Mouse (Mus musculus) retina, postnatal 7 days (tissue): Measurements from ENCODE around the gene Fam228b.
"Not testable (repeated sequence)": the region's sequence is repeated elsewhere in the genome, so short reads cannot be mapped to it uniquely, and the experiment has no call there.

ENCODE experiments used
- DNase-seq: peaks from one replicate; pipeline ENCODE4 v3.0.0-alpha.2; 2012; ENCODE audit warnings: low read depth, low spot score

Fam228b gene

DNA sequence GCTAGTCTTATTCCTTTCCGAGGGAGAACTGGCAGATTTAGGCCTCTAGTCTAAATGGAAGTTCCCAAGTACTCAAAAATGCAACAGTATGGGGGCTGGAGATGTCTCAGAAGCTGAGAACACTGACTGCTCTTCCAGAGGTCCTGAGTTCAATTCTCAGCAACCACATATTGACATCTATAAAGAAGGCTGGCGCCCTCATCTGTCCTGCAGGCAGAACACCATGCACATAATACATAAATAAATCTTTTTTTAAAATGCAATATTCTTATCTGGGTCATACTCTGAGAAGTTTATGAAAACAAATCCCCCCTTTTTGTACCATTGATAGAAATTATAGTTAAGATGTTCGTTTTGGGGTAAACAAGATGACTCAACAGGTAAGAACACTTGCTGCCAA is 26.9 kb downstream of the Fam228b start:
- no peak for DNase-seq

DNA sequence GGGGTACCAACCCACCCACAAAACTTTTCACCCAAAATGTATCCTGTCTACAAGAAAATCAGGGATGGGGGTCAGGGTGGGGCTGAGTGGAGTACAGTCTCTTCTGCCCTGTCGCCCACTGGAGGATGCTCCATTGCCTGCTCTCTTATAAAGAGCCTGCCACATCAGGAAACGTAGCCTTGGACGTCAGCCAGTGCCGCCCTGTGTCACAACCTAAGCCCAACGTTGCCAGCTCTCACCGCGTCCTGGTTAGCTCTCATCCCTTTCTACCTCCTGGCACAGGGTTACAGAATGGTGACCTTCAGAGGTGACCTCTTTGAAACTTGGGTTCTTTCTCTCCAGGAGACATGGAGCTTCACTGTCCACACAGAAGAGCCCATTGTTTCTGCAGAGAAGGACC is 28.2 kb downstream of the Fam228b start:
- no peak for DNase-seq

DNA sequence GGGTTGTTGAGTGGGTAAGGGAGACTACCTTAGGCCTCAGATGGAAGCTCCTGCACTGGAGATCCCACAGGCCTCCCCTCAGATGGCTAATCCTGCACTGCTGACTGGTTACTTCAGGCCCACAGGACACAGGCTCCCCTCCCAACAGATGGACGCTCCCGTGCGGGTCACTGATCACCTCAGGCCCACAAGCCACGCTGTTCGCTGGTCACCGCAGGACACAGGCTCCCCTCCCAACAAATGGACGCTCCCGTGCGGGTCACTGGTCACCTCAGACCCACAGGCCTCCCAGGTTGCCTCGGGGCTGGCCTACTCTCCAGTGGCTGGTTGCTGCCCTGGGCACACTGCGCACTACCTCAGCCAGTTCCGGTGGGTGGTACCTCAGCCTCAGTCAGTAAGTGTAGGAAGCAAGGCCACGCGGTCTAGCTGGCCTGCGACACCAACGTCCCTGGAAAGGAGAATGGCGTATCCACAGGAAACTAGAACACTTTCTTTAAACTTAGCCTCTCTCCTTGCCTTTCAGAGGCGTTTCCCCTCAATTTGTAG is 31.0 kb downstream of the Fam228b start, which contains the start of gene Fam228a:
TSS of gene Fam228a (minus strand) at position 400 of the 546 bp plus-strand sequence.
- DNase-seq = no peak

DNA sequence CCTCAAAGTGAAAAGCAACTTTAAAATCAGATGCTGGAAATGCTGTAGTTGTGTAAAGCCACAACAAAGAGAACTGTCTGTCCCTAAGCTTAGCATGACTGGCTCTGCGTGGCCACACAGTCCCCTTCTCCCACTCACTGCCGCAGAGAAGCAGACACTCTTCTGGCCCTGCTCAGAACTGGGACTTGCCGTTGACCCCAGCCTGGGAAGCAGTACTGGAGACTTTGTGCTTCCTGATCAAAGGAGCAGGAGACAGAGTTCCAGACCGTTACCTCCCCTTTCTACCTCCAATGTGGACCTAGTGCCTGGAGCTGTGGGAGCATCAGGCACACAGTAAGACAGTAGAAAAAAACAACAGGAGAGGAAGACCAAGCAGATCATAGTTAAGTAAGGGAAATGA is 36.7 kb downstream of the Fam228b start:
- DNase-seq = no peak

DNA sequence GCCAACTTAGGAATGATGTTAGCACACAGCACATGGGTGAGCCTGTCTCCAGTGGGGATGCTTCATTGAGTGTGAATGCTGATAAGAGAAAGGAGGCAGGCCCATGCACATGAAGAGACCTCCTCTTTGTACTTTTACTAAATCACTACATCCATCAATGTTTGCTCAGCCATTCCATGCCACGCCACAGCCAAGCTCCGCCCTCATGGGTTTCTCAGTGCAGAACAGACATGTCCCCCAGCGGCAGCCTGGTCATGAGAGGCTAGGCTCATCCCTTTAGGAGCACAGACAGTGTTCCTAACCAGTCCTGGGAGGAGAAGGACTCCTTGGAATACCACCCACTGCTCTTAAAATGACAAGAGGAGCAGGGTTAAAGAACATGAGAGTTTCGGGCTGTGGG is 37.4 kb downstream of the Fam228b start:
- DNase-seq = no peak

DNA sequence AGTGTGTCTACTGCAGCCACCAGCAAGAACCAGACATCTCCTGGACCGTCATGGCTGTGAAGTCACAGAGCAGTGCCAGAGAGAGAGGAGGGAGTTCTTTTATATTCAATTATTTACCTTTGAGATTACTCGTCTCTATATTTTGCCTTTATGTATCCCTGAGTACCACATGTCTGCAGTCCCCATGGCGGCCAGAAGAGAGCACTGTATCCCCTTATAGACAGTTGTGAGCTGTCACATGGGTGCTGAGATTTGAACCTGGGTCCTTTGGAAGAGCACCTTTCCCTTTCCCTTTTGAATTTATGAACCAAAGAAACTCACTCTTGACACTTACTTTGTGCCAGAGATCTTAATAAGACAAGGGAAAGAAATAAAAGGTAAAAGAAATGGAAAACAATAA is 39.9 kb downstream of the Fam228b start:
- DNase-seq = no peak

DNA sequence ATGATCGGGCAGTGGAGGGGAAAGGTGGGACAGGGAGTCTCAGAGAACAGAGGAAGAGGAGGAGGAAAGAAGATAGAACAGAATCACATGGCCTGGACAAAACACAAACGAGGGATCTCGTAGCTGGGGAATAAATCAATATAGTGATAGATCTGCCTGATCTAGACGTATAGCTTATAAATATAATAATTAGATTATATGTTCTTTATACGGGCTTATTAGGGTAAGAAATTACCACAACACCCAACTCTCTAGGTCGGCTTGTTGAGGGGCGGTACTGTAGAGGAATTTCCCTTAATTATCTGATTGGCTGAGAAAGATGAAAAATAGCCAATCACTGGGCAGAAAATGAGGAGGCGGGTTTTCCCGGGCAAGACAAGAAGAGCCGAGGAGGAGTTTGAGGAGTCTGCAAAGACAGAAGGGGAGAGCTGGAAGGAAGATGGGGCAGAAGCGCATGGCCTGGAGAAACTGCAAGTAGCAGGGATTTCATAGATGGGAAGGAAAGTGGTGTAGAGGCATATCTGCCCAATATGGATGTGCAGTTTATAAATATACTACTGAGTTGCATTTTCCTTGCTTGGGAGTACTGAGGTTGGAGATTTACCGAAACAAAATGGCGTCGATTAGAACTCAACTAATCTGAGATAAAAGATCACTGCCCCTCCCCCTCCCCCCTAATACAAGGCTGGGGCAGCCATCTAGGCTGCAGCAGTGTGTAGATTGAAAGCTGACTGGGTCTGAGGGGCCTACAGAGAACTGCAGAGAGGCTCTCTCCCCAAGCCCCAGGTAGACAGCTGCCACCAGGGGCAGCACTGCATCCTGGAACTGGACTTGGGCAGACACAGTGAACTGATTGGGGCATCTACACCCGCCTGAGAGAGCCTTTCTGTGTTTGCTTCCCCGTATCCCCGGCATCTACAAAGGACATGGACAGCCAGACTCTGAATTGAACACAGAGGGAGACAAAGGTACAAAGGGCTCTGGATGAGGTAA is 49.0 kb downstream of the Fam228b start:
- DNase-seq = no peak

DNA sequence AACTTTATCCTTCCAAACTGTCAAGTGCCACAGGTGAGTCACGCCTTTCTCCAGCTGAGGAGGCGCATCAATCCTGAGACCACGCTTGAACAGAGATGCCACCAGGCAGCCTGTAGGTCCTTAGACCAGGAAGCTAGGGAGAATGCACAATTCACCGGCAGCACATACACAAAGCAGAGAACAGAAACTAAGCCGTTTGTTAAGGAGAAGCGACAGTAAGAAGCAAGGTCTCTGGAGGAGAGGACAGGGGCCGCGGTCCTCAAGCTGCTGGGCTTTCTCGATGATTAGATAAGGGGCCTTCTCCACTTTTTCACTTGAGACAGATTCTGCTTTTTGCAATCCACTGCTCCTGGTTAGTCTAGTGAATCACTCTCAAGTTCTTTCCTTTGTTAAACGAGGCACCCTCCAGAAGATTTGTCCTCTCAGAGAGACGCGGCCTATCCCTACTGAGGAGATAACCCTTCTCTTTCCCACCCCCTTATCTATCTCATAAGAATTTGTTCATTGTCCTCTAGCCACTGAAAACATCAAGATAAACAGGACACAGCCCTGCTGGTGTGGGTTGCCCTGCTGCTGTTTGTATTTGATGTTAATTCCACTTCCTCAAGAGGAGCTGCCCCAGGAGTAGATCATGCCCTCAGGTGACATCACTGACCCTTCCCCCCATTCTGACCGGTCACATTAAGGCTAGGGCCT is 49.9 kb downstream of the Fam228b start:
- no peak for DNase-seq

DNA sequence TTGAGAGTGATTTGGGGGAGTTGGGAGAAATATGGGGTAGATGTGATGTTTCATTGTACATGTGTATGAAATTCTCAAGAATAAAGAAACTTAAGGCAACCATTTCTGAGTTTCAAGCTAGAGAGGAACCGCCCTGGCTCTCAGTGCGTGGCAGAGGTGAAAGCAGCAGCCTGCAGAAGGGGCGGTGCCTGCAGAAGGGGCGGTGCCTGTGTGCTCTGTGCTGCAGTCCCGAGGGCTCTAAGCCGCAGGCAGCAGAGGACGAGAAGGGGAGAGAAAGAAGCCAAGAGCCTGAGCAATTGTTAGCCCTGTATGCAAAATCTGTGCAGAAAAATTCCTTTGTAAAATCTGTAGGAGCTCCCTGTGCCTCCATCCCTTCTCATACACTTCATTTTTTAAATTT is 51.6 kb downstream of the Fam228b start:
- DNase-seq = no peak

DNA sequence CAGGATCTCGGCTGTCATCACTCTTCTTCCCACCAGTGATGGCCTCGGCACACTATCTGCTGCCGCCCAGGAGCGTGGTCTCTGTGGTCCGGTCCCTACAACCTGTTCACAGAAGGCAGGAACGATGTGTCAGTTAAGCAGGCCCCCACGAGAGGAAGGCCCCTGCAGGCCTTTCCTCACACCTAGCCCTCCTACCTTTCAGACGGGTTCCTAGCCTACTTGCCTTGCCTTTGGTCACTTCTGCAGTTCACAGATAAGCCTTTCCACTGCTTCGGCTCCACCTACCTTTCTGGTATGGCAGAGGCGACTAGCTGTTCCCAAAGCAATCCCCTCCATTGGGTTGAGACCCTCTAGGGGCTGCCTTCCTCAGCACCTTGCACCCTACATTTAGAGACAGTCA is 53.5 kb downstream of the Fam228b start:
- no peak for DNase-seq

DNA sequence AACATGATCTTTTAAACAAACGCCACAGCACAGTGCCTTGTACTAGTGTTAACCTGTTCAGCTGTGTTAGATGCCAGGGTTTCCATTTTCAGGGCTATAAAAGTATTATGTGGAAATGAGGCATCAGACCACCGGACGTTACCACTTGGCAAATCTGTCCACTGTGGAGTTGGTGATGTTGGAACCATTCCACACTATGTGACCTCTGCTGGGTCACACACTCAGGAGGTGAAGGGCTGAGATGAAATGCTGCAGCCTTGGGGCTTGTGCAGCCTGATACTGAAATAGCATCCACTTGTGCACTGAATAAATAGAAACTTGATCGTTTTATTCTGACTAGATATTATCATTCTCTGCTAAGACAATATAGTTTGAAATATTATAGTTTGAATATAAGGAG is 55.7 kb downstream of the Fam228b start:
- DNase-seq = no peak

DNA sequence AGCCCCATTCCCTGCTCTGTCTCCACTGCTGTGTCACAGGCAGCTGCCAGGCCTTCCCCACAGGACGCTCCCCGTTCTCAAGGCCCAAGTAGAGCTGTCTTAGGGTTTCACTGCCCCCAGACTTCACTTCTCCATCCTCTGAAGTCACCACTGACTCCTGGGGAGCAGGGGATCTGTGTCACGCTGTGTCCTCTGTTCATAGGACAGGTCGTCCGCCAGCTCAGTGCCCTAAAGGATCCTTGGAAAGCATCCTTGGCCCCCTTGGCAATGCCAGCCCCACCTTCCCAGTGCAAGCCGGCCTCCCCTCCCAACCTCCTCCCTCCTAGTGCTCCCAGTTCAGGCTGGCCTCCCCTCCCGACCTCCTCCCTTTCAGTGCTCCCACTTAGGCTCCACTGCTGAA is 59.1 kb downstream of the Fam228b start:
- DNase-seq = no peak

DNA sequence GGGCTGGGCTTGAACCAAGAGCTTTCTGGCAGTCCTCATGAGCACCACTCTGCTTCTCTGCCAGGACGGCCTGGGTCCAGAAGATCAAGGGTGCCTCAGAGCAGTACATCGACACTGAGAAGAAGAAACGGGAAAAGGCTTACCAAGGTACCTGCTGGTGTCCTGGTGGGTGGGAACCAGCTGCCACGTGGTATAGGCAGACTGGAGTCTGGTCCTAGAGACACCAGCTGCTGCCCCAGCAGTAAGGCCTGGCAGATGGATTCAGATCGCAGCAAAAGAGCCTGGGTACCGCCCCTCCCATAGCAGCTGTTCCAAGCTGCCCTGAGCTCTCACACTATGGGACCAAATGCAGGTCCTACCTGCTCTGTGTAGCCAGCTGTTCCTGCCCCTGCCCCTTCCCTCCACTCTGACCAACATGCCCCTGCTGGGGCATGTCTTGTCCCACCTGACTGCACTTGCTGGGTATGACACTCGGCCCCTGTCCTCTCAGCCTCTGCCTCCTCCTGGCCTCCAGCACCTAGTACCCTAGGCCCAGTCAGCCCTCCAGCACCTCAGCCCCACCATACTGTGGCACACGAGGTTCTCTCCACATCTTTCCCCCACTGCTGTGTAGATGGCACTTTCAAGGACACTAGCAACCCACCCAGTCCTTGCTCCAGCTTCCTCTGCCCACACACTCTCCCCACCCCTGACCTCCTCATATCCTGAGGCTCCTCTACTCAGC is 60.0 kb downstream of the Fam228b start:
- no peak for DNase-seq

DNA sequence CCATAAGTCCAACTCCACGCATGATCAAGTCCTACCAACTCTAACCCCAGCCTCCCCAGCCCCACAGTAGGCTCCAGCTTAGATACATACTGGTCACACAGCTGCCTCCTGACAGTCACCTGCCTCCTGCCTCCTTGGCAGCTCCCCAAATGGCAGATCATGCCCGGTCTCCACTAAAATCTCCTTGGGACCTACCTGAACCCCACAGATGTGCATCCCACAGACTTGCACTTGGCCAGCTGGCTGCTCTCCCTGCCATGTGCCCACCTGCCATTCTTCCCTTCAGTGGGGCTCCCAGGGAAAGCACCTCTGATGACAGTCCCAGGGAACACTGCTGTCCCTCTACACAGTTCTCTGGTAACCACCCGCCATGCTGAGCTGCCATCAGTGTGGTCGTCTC is 60.8 kb downstream of the Fam228b start:
- DNase-seq = no peak

DNA sequence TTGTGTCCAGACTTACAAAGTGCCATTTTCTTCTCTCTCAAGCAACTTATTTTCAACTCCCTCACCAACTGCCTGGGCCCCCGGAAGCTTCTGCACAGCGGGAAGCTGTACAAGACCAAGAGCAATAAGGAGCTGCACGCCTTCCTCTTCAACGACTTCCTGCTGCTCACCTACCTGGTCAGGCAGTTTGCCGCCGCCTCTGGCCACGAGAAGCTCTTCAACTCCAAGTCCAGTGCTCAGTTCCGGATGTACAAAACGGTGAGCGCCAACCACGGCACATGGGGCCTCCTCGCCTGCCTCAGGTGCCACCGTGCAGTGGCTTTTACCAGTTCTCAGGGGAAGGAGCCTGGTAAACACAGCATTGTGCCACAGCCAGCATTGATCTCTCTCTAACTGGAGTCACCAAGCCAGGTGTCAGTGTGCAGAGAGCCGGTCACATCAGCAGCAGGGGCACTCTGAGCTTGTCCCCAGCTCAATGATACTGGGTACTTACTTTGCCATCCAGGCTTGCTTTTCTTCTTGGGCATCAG is 61.5 kb downstream of the Fam228b start:
- DNase-seq = no peak

DNA sequence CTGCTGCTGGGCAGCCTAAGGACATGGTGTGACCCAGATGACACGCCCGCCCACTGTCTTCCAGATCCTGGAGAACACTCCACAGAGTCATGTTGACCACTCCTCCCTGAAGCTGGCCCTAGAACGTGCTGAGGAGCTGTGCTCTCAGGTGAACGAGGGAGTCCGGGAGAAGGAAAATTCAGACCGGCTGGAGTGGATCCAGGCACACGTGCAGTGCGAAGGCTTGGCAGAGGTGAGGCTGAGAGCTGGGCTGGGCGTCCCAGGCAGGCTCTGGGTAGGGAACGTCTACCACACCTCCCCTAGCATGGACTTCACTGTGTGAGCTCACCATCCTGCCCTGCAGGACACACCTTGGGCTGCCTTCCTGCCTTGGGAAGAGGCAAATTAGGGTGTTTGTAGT is 62.2 kb downstream of the Fam228b start:
- DNase-seq = no peak

DNA sequence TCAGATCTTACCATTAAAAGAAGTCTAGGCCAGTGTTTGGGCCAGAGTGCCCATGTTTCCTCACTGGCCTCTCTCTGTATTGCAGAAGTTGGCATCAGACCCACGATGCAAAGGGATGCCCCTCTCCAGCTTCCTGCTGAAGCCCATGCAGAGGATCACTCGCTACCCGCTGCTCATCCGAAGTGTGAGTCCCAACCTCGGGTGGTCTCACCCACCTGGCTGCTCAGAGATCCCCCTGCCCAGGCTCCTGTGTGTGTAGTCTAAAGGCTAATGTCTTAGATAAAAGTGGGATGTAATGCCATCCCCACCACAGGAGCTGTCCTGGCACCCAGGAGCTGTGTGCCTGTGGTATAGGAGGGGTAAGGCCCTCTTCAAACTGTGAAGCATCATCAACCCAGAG is 62.9 kb downstream of the Fam228b start:
- DNase-seq = no peak

DNA sequence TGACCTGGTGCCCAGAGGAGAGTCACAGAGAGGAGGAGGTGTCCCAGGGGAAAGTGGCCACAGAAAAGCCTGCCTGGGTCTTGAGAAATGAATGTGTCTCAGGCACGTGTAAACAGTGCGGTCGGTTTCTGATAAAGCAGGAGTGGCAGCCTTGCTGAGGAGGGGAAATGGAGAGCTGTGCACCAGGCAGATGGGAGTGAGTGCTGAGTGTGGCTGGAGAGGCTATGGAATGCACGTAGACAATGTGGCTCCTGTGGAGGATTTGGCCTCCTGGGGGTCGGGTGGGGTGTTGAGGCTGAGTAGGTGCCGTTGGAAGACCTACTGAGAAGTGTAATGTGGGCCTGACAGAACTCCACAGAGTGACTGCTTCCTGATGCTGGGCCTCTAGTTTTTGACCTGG is 63.4 kb downstream of the Fam228b start:
- not testable (repeated sequence) for DNase-seq

DNA sequence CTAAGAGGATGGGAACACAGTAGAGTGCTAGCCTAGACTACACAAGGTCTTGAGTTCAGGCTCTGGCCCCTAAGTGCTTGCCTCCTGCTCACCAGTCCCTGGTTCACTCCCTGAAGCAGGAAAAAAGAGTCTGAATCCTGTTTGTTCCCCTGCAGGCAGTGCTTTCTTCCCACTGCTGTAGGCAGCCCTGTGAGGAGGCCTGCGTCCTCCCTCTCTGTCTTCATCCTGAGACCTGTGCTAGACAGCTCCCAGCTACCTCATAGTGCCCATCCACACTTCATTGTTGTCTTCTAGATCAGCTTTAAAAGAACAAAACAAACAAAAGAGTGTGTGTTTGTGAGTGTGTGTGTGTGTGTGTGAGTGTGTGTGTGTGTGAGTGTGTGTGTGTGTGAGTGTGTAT is 74.5 kb downstream of the Fam228b start:
- DNase-seq = no peak

DNA sequence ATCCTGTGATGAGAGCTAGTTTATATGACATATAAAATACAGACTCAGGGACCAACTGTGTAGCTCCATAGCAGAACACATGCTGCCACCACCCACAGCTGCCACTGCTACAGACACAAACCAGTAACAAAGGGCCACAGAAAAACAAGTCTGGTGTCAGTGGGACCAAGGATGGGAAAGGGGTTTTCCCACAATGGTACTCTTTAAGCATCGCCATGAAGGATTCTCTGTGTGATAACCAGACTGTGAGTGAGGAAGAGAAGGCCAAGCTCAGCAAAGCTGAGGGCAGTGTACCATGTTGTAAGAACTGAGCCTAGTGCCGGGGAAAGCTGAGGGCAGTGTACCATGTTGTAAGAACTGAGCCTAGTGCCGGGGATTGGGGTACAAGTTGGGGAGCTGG is 77.9 kb downstream of the Fam228b start:
- no peak for DNase-seq
